Mouse (Mus musculus): ENCODE measurements around the gene Hist2h2aa2.
"Not testable (repeated sequence)": the region's sequence is repeated elsewhere in the genome, so short reads cannot be mapped to it uniquely, and the experiment has no call there.

The Hist2h2aa2 gene

GRCm38 (mm10) chr3:96235836-96236235 is 4.2 kb downstream of the Hist2h2aa2 start:
- no peak for DNase-seq

- DNase-seq = no peak
Measured at GRCm38 (mm10) chr3:96234914-96235313, 5.2 kb downstream of the Hist2h2aa2 start.

GRCm38 (mm10) chr3:96231758-96232120 is 8.3 kb downstream of the Hist2h2aa2 start:
- peak; percentile 57 to 76 for DNase-seq

GRCm38 (mm10) chr3:96230910-96231757 is 8.9 kb downstream of the Hist2h2aa2 start:
- DNase-seq = no peak

GRCm38 (mm10) chr3:96230404-96230803 is 9.7 kb downstream of the Hist2h2aa2 start:
- DNase-seq = no peak

GRCm38 (mm10) chr3:96228828-96229227 is 11.2 kb downstream of the Hist2h2aa2 start:
- no peak for DNase-seq

- peak in 1 of 2 experiments; percentile 41 for DNase-seq
Measured at GRCm38 (mm10) chr3:96226695-96227648, 13.1 kb downstream of the Hist2h2aa2 start.

GRCm38 (mm10) chr3:96225421-96225820 is 14.7 kb downstream of the Hist2h2aa2 start:
- DNase-seq = no peak

- no peak for DNase-seq
Measured at GRCm38 (mm10) chr3:96222774-96223173, 17.3 kb downstream of the Hist2h2aa2 start.

GRCm38 (mm10) chr3:96221640-96222038 is 18.4 kb downstream of the Hist2h2aa2 start:
- DNase-seq = no peak

GRCm38 (mm10) chr3:96220765-96221639 is 19.1 kb downstream of the Hist2h2aa2 start, which contains the start of the genes Hist2h2ac and Hist2h2be:
Gene Hist2h2ac (minus strand): TSS chr3:96220880.
Gene Hist2h2be (plus strand): TSS chr3:96221119.
- DNase-seq = peak; percentile 91 to 93

- not testable (repeated sequence) for DNase-seq
Measured at GRCm38 (mm10) chr3:96220131-96220764, 19.8 kb downstream of the Hist2h2aa2 start.

- DNase-seq = peak; percentile 73 to 76
Measured at GRCm38 (mm10) chr3:96219661-96220130, 20.4 kb downstream of the Hist2h2aa2 start, which contains the start of the genes Bola1 and Hist2h2ab. Gene Bola1 (minus strand): TSS chr3:96219709. Gene Hist2h2ab (plus strand): TSS chr3:96219865.

- DNase-seq = peak; percentile 37 to 49
Measured at GRCm38 (mm10) chr3:96219191-96219641, 20.9 kb downstream of the Hist2h2aa2 start.

- DNase-seq = no peak
Measured at GRCm38 (mm10) chr3:96209242-96209641, 30.8 kb downstream of the Hist2h2aa2 start.

- no peak for DNase-seq
Measured at GRCm38 (mm10) chr3:96207819-96208218, 32.3 kb downstream of the Hist2h2aa2 start.

- DNase-seq = no peak
Measured at GRCm38 (mm10) chr3:96199731-96200130, 40.3 kb downstream of the Hist2h2aa2 start.

- DNase-seq = not testable (repeated sequence)
Measured at GRCm38 (mm10) chr3:96198601-96199251, 41.4 kb downstream of the Hist2h2aa2 start.

GRCm38 (mm10) chr3:96198181-96198580 is 41.9 kb downstream of the Hist2h2aa2 start:
- DNase-seq = peak in 1 of 2 experiments; percentile 44

- DNase-seq = peak; percentile 92 to 93
Measured at GRCm38 (mm10) chr3:96197129-96197749, 42.8 kb downstream of the Hist2h2aa2 start.
